Mouse (Mus musculus): ENCODE measurements around the gene Col4a3bp. TPM values are rescaled to one million over a fixed set of nuclear protein-coding genes. Genes with fewer than 3 reads are reported as not detected.

The Col4a3bp gene
- total and polyA plus RNA-seq, 3 experiments: 7.0 to 14.8 (median 11.9) TPM

- Histone ChIP-seq H3K9me3 (replicated peaks; ENCODE audit: low read length) (peaks cover 3% of the 10 kb centered on the region), H3K4me2 (ENCODE audit: insufficient read depth, low read depth, poor library complexity, severe bottlenecking) (no peak overlapping the region), H3K79me2 (replicated peaks; ENCODE audit: control insufficient read depth, extremely low read depth, insufficient read depth, poor library complexity, severe bottlenecking) (peaks cover 33% of the 10 kb centered on the region), H3K27ac (ENCODE audit: insufficient read depth, low read depth) (no peak overlapping the region), H3K27me3 (replicated peaks) (no peaks in the 10 kb centered on the region), H3K4me3 (replicated peaks in 1 of 3; ENCODE audit: low read depth in 2 of 3, low read length in 2 of 3, poor library complexity in 1 of 3) (no peak overlapping the region), H3K9ac (ENCODE audit: insufficient read depth, low read depth) (no peak overlapping the region), H3K4me1 (ENCODE audit: control insufficient read depth in 1 of 2, insufficient read depth in 2 of 2) (peaks cover 4 to 15% of the 10 kb centered on the region in 2 experiments; a peak in 3 of 4 replicates), H3K36me3 (replicated peaks in 1 of 2; ENCODE audit: control insufficient read depth in 1 of 2, insufficient read depth in 1 of 2, low read length in 1 of 2) (peaks cover 0 to 26% of the 10 kb centered on the region in 2 experiments)
- in situ Hi-C loops (cut with MboI; ENCODE audit: low pct_ligation_motif_present, low pct_unique_long_range_greater_than_20kb, low sequenced_read_pairs): no loop called here
- dilution Hi-C loops (cut with MboI; ENCODE audit: extremely low pct_ligation_motif_present, extremely low pct_unique_long_range_greater_than_20kb, low sequenced_read_pairs): no loop called here
- peak; percentile 25 for DNase-seq (ENCODE audit: extremely low read depth)
- TF ChIP-seq JUND (conservative IDR thresholded peaks at IDR 0.05; ENCODE audit: low read depth, low read length) (peak; percentile 40; the same call in 1 of the 2 replicates), TBP (conservative IDR thresholded peaks at IDR 0.05; ENCODE audit: low read depth, low read length) (no peak), EP300 (IDR thresholded peaks at IDR 0.05; ENCODE audit: low read length) (peak; percentile 51), ETS1 (conservative IDR thresholded peaks at IDR 0.05; ENCODE audit: low read depth, low read length) (peak; percentile 29; the same call in 1 of the 2 replicates), IRF4 (IDR thresholded peaks at IDR 0.05; ENCODE audit: low read depth, low read length) (peak; percentile 60), USF1 (IDR thresholded peaks at IDR 0.05; ENCODE audit: low read depth, low read length) (no peak), NELFE (IDR thresholded peaks at IDR 0.05; ENCODE audit: low read depth, low read length) (no peak), TCF12 (IDR thresholded peaks at IDR 0.05; ENCODE audit: low read depth, low read length) (no peak), BHLHE40 (IDR thresholded peaks at IDR 0.05; ENCODE audit: low read depth, low read length) (peak; percentile 51; the same call in 1 of the 2 replicates), GABPA (IDR thresholded peaks at IDR 0.05; ENCODE audit: insufficient replicate concordance, low read depth, low read length) (no peak), USF2 (conservative IDR thresholded peaks at IDR 0.05; ENCODE audit: low read depth, low read length) (no peak), CHD1 (IDR thresholded peaks at IDR 0.05; ENCODE audit: low read depth, low read length) (no peak), ZMIZ1 (IDR thresholded peaks at IDR 0.05; ENCODE audit: low read depth, low read length) (no peak), SIN3A (IDR thresholded peaks at IDR 0.05; ENCODE audit: low read length) (no peak), RAD21 (IDR thresholded peaks at IDR 0.05; ENCODE audit: low read depth, low read length) (no peak), MYC (IDR thresholded peaks at IDR 0.05; ENCODE audit: low read depth, low read length) (no peak), KAT2A (IDR thresholded peaks at IDR 0.05; ENCODE audit: insufficient replicate concordance, low read length) (no peak), JUN (IDR thresholded peaks at IDR 0.05; ENCODE audit: insufficient read depth, low read depth, low read length) (peak; percentile 29; the same call in 1 of the 2 replicates), ELF1 (IDR thresholded peaks at IDR 0.05; ENCODE audit: low read depth, low read length) (no peak)
These were observed 8.7 kb upstream of the Col4a3bp start for GRCm38 (mm10) chr13:96533742-96534141.

- H3K27me3 ChIP-seq (replicated peaks): no peaks in the 10 kb centered on the region
- H3K4me1 ChIP-seq (ENCODE audit: control insufficient read depth in 1 of 2, insufficient read depth in 2 of 2): peaks cover 4 to 15% of the 10 kb centered on the region in 2 experiments; a peak in 3 of 4 replicates
- H3K79me2 ChIP-seq (replicated peaks; ENCODE audit: control insufficient read depth, extremely low read depth, insufficient read depth, poor library complexity, severe bottlenecking): peaks cover 32% of the 10 kb centered on the region
- dilution Hi-C loops (cut with MboI; ENCODE audit: extremely low pct_ligation_motif_present, extremely low pct_unique_long_range_greater_than_20kb, low sequenced_read_pairs): no loop called here
- TF ChIP-seq GABPA (IDR thresholded peaks at IDR 0.05; ENCODE audit: insufficient replicate concordance, low read depth, low read length) (no peak), JUND (conservative IDR thresholded peaks at IDR 0.05; ENCODE audit: low read depth, low read length) (no peak), MAX (IDR thresholded peaks at IDR 0.05; ENCODE audit: low read length) (no peak), ZMIZ1 (IDR thresholded peaks at IDR 0.05; ENCODE audit: low read depth, low read length) (no peak), CHD1 (IDR thresholded peaks at IDR 0.05; ENCODE audit: low read depth, low read length) (no peak), HCFC1 (IDR thresholded peaks at IDR 0.05; ENCODE audit: low read depth, low read length) (no peak), PAX5 (IDR thresholded peaks at IDR 0.05; ENCODE audit: low read length) (no peak), RAD21 (IDR thresholded peaks at IDR 0.05; ENCODE audit: low read depth, low read length) (no peak), USF1 (IDR thresholded peaks at IDR 0.05; ENCODE audit: low read depth, low read length) (no peak), KAT2A (IDR thresholded peaks at IDR 0.05; ENCODE audit: insufficient replicate concordance, low read length) (no peak), POLR2AphosphoS2 (IDR thresholded peaks at IDR 0.05; ENCODE audit: low read depth, low read length) (no peak), ELF1 (IDR thresholded peaks at IDR 0.05; ENCODE audit: low read depth, low read length) (no peak), UBTF (IDR thresholded peaks at IDR 0.05; ENCODE audit: low read depth, low read length) (no peak), MAFK (IDR thresholded peaks at IDR 0.05; ENCODE audit: insufficient replicate concordance, low read length) (no peak)
- no peaks in the 10 kb centered on the region for H3K9me3 ChIP-seq (replicated peaks; ENCODE audit: low read length)
- no peak overlapping the region for H3K9ac ChIP-seq (ENCODE audit: insufficient read depth, low read depth)
- H3K27ac ChIP-seq (ENCODE audit: insufficient read depth, low read depth): no peak overlapping the region
- H3K4me2 ChIP-seq (ENCODE audit: insufficient read depth, low read depth, poor library complexity, severe bottlenecking): no peak overlapping the region
- no peak for DNase-seq (ENCODE audit: extremely low read depth)
- H3K4me3 ChIP-seq (replicated peaks in 1 of 3; ENCODE audit: low read depth in 2 of 3, low read length in 2 of 3, poor library complexity in 1 of 3): no peak overlapping the region
- peaks cover 0 to 9% of the 10 kb centered on the region in 2 experiments for H3K36me3 ChIP-seq (replicated peaks in 1 of 2; ENCODE audit: control insufficient read depth in 1 of 2, insufficient read depth in 1 of 2, low read length in 1 of 2)
- in situ Hi-C loops (cut with MboI; ENCODE audit: low pct_ligation_motif_present, low pct_unique_long_range_greater_than_20kb, low sequenced_read_pairs): no loop called here
These were observed 5.4 kb upstream of the Col4a3bp start for GRCm38 (mm10) chr13:96536821-96537572.

All from CH12.LX (cell line).